Mouse (Mus musculus): ENCODE data around the gene Zfp423.

The Zfp423 gene

GRCm38 (mm10) chr8:87701583-87701982 is 257.8 kb downstream of the Zfp423 start:
- in situ Hi-C loops (cut with MboI; ENCODE audit: low pct_unique_long_range_greater_than_20kb in 1 of 2, low sequenced_read_pairs in 2 of 2, unreplicated experiment in 1 of 2), result no loop called here

- in situ Hi-C loops (cut with MboI; ENCODE audit: low pct_unique_long_range_greater_than_20kb in 1 of 2, low sequenced_read_pairs in 2 of 2, unreplicated experiment in 1 of 2), result no loop called here
These were observed 259.1 kb downstream of the Zfp423 start for GRCm38 (mm10) chr8:87700321-87700720.

- in situ Hi-C loops (cut with MboI; ENCODE audit: low pct_unique_long_range_greater_than_20kb in 1 of 2, low sequenced_read_pairs in 2 of 2, unreplicated experiment in 1 of 2), result no loop called here
These were observed 262.3 kb downstream of the Zfp423 start for GRCm38 (mm10) chr8:87697127-87697526.

GRCm38 (mm10) chr8:87693741-87694140 is 265.7 kb downstream of the Zfp423 start:
- in situ Hi-C loops (cut with MboI; ENCODE audit: low pct_unique_long_range_greater_than_20kb in 1 of 2, low sequenced_read_pairs in 2 of 2, unreplicated experiment in 1 of 2), result no loop called here

- in situ Hi-C loops (cut with MboI; ENCODE audit: low pct_unique_long_range_greater_than_20kb in 1 of 2, low sequenced_read_pairs in 2 of 2, unreplicated experiment in 1 of 2), result no loop called here
These were observed 269.0 kb downstream of the Zfp423 start for GRCm38 (mm10) chr8:87690100-87691095.

GRCm38 (mm10) chr8:87689192-87689591 is 270.2 kb downstream of the Zfp423 start:
- in situ Hi-C loops (cut with MboI; ENCODE audit: low pct_unique_long_range_greater_than_20kb in 1 of 2, low sequenced_read_pairs in 2 of 2, unreplicated experiment in 1 of 2), result no loop called here

GRCm38 (mm10) chr8:87688348-87688747 is 271.0 kb downstream of the Zfp423 start:
- in situ Hi-C loops (cut with MboI; ENCODE audit: low pct_unique_long_range_greater_than_20kb in 1 of 2, low sequenced_read_pairs in 2 of 2, unreplicated experiment in 1 of 2), result no loop called here

GRCm38 (mm10) chr8:87686986-87687698 is 272.3 kb downstream of the Zfp423 start:
- in situ Hi-C loops (cut with MboI; ENCODE audit: low pct_unique_long_range_greater_than_20kb in 1 of 2, low sequenced_read_pairs in 2 of 2, unreplicated experiment in 1 of 2), result no loop called here

- in situ Hi-C loops (cut with MboI; ENCODE audit: low pct_unique_long_range_greater_than_20kb in 1 of 2, low sequenced_read_pairs in 2 of 2, unreplicated experiment in 1 of 2), result no loop called here
These were observed 273.4 kb downstream of the Zfp423 start for GRCm38 (mm10) chr8:87686026-87686425.

- in situ Hi-C loops (cut with MboI; ENCODE audit: low pct_unique_long_range_greater_than_20kb in 1 of 2, low sequenced_read_pairs in 2 of 2, unreplicated experiment in 1 of 2), result no loop called here
These were observed 274.0 kb downstream of the Zfp423 start for GRCm38 (mm10) chr8:87685392-87685791.

- in situ Hi-C loops (cut with MboI; ENCODE audit: low pct_unique_long_range_greater_than_20kb in 1 of 2, low sequenced_read_pairs in 2 of 2, unreplicated experiment in 1 of 2), result no loop called here
These were observed 277.3 kb downstream of the Zfp423 start for GRCm38 (mm10) chr8:87682066-87682465.

- in situ Hi-C loops (cut with MboI; ENCODE audit: low pct_unique_long_range_greater_than_20kb in 1 of 2, low sequenced_read_pairs in 2 of 2, unreplicated experiment in 1 of 2), result no loop called here
These were observed 279.4 kb downstream of the Zfp423 start for GRCm38 (mm10) chr8:87680034-87680433.

- in situ Hi-C loops (cut with MboI; ENCODE audit: low pct_unique_long_range_greater_than_20kb in 1 of 2, low sequenced_read_pairs in 2 of 2, unreplicated experiment in 1 of 2), result no loop called here
These were observed 279.9 kb downstream of the Zfp423 start for GRCm38 (mm10) chr8:87679431-87680003.

- in situ Hi-C loops (cut with MboI; ENCODE audit: low pct_unique_long_range_greater_than_20kb in 1 of 2, low sequenced_read_pairs in 2 of 2, unreplicated experiment in 1 of 2), result no loop called here
These were observed 284.0 kb downstream of the Zfp423 start for GRCm38 (mm10) chr8:87675411-87675810.

GRCm38 (mm10) chr8:87674157-87674556 is 285.2 kb downstream of the Zfp423 start:
- in situ Hi-C loops (cut with MboI; ENCODE audit: low pct_unique_long_range_greater_than_20kb in 1 of 2, low sequenced_read_pairs in 2 of 2, unreplicated experiment in 1 of 2), result no loop called here

GRCm38 (mm10) chr8:87672214-87672613 is 287.2 kb downstream of the Zfp423 start:
- in situ Hi-C loops (cut with MboI; ENCODE audit: low pct_unique_long_range_greater_than_20kb in 1 of 2, low sequenced_read_pairs in 2 of 2, unreplicated experiment in 1 of 2), result no loop called here

- in situ Hi-C loops (cut with MboI; ENCODE audit: low pct_unique_long_range_greater_than_20kb in 1 of 2, low sequenced_read_pairs in 2 of 2, unreplicated experiment in 1 of 2), result no loop called here
These were observed 288.0 kb downstream of the Zfp423 start for GRCm38 (mm10) chr8:87671209-87671970.

GRCm38 (mm10) chr8:87670232-87670631 is 289.2 kb downstream of the Zfp423 start:
- in situ Hi-C loops (cut with MboI; ENCODE audit: low pct_unique_long_range_greater_than_20kb in 1 of 2, low sequenced_read_pairs in 2 of 2, unreplicated experiment in 1 of 2), result no loop called here

All from mouse embryonic stem cell (cell line).